Mouse (Mus musculus) stomach, postnatal 0 days (tissue): ENCODE results near the gene Kif21b.

ENCODE experiments used
- CTCF ChIP-seq: IDR thresholded peaks from 2 replicates; pipeline ENCODE4 v1.5.1; 2016; ENCODE audit warnings: antibody characterized with exemption, low read depth, mild to moderate bottlenecking, moderate library complexity
- EP300 ChIP-seq: optimal IDR thresholded peaks from 2 replicates; pipeline ENCODE3; 2016; ENCODE audit warnings: antibody characterized with exemption

GRCm38 (mm10) chr1:136151371-136151770, 20.2 kb downstream of the Kif21b start:
- TF ChIP-seq CTCF (no peak), EP300 (no peak)
